Mouse (Mus musculus) adrenal gland, adult 8-10 months (tissue): ENCODE results near the gene Tmsb15a. TPM values are rescaled to one million over a fixed set of nuclear protein-coding genes. Genes with fewer than 3 reads are reported as not detected.
"Not testable (repeated sequence)": the region's sequence is repeated elsewhere in the genome, so short reads cannot be mapped to it uniquely, and the experiment has no call there.

ENCODE experiments used
- DNase-seq: peaks from one replicate; pipeline ENCODE4 v3.0.0; 2022
- microRNA-seq, 2 experiments: library from miRNA; unstranded; fragments of <30 nt; microRNA quantifications; one replicate each; pipeline ENCODE4 v1.2.0; 2022
- total RNA-seq, 4 experiments: library from RNA; stranded (reverse); gene quantifications; 2 replicates each; pipeline ENCODE4 v1.2.4; 2022

Gene Tmsb15a
- 1 to 10 TPM in 1 of 4 experiments, not detected in 3; 1.7 TPM for total RNA-seq

- no peak for DNase-seq
Observed at GRCm38 (mm10) chrX:135725161-135725560, at the start of gene Tmsb15a. TSS of gene Tmsb15a (minus strand) at chrX:135725261.

DNA sequence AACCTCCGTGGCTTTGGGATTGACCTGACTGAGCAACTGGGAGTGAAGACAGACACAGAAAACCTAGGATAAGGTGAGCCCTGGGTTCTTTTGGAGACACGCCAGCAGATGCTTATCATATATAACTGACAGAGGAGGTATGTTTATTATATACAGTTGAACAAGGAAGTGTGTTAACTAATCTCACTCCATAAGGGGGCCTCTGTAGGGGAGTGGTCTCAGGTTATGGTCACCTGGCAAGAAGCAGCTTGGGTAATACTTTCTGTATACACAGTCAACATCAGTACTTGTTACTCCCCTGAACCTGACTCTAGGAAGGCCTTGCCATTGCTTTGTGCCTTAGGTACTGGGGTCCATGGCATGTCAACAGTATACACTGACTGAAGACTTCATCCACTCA, 43.5 kb upstream of the Tmsb15a start:
- no peak for DNase-seq

DNA sequence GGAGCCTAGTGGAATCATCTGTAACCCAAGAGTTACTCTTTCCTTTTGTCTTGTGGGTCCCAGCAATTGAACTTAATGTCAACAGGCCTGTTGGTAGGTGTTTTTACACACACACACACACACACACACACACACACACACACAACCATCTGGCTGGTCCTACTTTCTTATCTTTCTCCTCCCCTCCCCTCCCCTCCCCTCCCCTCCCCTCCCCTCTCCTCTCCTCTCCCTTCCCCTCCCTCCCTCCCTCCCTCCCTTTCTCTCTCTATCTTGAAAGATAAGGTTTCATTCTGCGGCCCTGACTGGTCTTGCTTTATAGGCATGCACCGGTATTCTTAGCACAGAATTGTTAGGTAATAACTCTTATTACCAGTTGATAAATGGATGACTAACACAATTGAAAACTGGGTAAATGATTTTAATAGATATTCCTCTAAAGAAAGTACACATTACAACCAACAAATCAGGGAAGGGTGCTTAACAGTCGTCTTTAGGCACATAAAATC, 43.0 kb upstream of the Tmsb15a start:
- no peak for DNase-seq

DNA sequence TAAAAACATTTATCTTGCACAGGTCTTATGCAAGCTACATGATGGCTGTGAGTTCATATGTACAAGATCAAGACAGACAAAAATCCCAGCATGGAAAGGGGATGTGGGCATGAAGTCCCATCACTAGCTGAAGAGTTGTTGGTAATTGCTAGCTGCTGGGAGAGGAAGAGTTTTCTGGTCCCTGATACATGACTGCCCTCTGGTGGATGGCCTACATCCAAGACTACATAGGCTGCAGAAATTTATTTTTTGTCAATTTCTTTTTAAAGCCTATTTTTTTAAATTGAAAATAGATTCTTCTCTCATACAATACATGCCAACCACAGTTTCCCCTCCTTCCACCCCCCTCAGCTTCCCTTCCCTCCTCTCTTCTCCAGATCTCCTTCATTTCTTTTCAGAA, 36.6 kb upstream of the Tmsb15a start:
- no peak for DNase-seq

- no peak for DNase-seq
Observed at GRCm38 (mm10) chrX:135752832-135753231, 27.8 kb upstream of the Tmsb15a start.

DNA sequence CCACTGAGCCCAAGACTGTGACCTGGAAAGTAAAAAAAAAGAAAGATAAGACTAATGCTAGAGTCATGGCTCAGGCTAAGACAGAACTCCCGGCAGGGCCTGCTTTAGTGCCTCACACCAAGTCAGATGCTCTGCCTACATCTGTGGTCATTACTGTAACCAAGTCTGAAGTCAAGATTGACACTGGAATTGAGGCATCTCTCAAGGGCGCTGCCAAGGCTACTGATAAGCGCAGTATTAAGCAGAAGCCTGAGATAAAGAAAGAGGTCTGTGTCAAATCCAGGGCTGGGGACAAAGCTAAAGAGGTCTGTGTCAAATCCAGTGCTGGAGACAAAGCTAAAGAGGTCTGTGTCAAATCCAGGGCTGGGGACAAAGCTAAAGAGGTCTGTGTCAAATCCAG, 20.3 kb upstream of the Tmsb15a start:
- not testable (repeated sequence) for DNase-seq

DNA sequence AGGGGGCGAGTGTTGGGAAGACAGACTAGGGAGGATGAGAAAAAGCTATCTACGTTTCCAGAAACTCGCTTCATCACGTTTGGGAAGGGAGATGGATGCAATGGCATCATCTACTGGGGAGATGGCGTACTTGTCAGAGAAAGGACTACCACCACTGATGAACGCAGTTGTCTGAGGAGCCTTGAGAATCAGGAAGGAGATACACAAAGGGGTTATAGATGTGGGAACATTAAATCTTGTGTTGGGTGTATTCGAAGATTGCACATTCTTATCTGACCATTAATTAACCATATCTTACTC, 17.9 kb upstream of the Tmsb15a start:
- DNase-seq, result no peak

- peak; percentile 83 for DNase-seq
Observed at GRCm38 (mm10) chrX:135742304-135743055, 17.4 kb upstream of the Tmsb15a start, which contains the start of the genes Armcx5 and Gprasp1. TSS of gene Armcx5 (plus strand) at chrX:135742733. TSS of gene Gprasp1 (plus strand) at chrX:135742733.

DNA sequence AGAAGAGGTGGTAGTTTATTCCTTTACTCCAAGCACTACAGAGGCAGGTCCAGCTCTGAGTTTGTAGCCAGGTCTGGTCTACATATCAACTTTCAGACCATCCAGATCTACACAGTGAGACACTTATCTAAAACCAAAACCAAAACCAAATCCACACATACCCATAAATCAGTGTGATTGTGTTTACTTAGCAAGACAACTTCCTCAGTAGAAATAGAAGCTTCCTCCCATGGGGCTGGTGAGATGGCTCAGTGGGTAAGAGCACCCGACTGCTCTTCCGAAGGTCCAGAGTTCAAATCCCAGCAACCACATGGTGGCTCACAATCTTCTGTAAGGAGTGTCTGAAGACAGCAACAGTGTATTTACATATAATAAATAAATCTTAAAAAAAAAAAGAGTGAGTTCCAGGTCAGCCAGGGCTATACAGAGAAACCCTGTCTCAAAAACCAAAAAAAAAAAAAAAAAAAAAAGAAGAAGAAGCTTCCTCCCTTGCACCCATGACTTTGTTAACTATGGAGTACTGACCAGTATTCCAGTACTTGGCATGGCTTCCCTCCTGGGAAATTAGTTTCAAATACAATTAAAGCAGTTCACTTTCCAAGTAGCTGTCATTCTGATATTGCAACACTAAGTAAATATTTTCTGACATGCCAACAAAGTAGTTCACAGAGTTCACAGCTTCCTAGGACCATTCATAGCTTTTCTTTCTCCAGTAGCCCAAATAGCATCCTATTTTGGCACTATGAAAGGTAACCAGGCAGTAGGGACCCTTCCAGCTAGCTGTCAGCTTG, 13.9 kb upstream of the Tmsb15a start:
- DNase-seq, result no peak

DNA sequence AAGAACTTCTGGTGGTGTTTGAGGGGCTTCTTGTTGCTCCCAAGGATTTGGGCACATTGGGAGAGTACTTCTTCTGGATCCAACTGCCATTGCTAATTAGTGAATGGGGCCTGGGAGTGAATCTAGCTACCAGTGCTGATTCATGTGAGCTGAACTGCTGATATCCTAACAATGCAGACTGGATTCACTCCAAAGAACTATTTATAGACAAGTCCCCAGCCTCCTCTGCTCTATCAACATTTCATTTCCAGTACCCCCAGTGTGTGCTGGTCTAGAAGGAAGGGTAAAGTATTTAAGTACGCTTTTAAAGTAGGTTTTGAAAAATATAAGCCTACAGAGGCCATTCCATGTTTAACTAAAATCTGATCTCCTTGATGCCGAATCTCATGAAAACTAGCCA, 12.2 kb downstream of the Tmsb15a start:
- DNase-seq, result no peak

DNA sequence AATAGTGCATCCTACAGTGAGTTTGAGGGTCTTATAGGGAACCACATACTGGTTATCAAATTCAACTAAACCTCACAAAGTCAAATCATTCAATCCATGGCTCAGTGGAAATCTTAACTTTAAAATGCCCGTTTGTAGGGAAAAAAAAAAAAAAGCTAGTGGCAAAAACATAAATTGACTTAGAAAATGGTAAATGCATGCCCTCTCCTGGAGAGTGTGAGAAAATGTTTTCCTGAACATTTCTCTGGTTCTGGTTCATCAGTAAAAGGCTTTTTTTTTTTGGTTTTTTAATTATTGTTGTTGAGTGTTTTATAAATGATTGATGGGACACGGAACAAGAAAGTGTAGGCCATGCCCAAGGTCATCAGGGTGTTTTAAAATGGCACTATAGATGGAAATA, 20.7 kb downstream of the Tmsb15a start:
- DNase-seq, result no peak

GRCm38 (mm10) chrX:135703111-135703510, 21.9 kb downstream of the Tmsb15a start:
- DNase-seq, result no peak

DNA sequence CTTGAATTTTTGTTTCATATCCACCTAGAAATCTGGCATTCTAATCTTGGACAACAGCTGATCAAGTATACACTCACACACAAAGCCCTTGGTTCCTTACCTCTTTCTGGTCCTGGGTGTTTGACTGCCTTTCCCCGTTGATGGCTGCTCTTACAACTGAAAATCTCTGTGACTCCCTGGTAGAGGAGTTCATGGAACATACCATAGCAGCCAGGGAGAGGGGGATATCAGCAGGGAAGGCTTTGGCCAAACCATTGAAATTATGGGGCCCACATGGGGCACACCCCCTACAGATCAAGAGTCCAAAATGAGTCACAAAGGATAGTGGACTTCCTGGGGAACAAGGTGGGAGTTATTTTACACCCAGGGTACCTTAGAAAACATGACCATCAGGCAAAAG, 31.4 kb downstream of the Tmsb15a start, which contains the start of gene Tcp11x2:
Gene Tcp11x2, minus strand, starts transcription at position 158 of the 400 bp plus-strand sequence.
- no peak for DNase-seq

- DNase-seq, result no peak
Observed at GRCm38 (mm10) chrX:135687802-135688201, 37.3 kb downstream of the Tmsb15a start.

GRCm38 (mm10) chrX:135681858-135682257, 43.2 kb downstream of the Tmsb15a start:
- no peak for DNase-seq

Small RNA genes lying within 50 kb of the gene (microRNA-seq; reads per million reads assigned to microRNA genes)
- 0 to 0.17 reads per million in 2 experiments for gene Mir7646

Other genes starting within 250 kb of the Tmsb15a start
- not detected for gene AV320801, start 230.7 kb downstream of the Tmsb15a start, total RNA-seq
- not detected for gene Nxf7, start 126.5 kb downstream of the Tmsb15a start, total RNA-seq
- gene Prame, start 97.6 kb downstream of the Tmsb15a start, total RNA-seq, result not detected
- gene Tcp11x2, start 31.5 kb downstream of the Tmsb15a start, total RNA-seq, result not detected
- gene Armcx5, start 17.5 kb upstream of the Tmsb15a start, total RNA-seq, result 10 to 100 TPM; 16.2 to 29.2 (median 18.0) TPM
- 100 to 1,000 TPM in 3 of 4 experiments, 10 to 100 TPM in 1; 90.4 to 125 (median 114) TPM for gene Gprasp1, start 17.5 kb upstream of the Tmsb15a start, total RNA-seq
- gene Bhlhb9, start 72.3 kb upstream of the Tmsb15a start, total RNA-seq, result 10 to 100 TPM; 19.4 to 23.1 (median 20.8) TPM
- 10 to 100 TPM; 40.4 to 62.4 (median 48.6) TPM for gene Gprasp2, start 113.8 kb upstream of the Tmsb15a start, total RNA-seq